Mouse (Mus musculus): ENCODE results near the gene Spred1.

Gene Spred1

DNA sequence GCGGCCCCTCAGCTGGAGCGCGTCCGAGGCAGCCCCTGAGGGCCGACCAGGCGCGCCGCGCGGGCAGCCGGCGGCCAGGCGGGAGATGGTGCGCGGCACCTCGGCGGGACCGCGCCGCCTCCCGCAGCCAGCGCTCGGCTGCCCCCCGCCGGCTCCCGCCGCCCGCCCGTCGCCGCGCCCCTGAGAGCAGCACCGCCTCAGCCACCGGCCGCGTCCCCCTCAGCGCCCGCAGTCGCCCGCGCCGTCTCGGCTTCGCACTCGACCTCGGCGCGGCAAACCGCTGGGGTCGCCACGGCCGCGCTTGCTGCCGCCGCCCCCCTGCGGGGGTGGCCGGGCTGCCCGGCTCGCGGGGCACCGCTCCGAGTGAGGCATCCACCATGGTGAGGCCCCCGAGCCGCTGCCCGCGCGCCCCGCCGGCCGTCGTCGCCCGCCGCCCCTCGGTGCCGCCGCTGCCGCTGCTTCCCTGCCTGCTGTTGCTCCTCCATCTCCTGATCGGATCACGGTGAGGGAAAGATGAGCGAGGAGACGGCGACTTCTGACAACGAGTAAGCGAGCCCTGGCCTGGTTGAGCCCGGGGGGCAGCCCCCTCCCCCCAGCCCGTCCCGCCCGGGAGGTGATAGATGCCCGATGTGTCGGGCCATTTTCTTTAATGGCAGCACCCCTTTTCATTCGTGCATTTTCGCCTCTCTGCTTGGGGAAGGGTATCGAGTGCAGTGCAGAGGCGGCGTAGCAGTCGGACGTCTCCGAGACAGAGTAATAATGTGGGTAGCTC, at the start of gene Spred1:
Gene Spred1, plus strand, starts transcription at position 163 of the 772 bp plus-strand sequence.
- peak; percentile 20 to 37 for DNase-seq (ENCODE audit: low spot score in 2 of 2)

DNA sequence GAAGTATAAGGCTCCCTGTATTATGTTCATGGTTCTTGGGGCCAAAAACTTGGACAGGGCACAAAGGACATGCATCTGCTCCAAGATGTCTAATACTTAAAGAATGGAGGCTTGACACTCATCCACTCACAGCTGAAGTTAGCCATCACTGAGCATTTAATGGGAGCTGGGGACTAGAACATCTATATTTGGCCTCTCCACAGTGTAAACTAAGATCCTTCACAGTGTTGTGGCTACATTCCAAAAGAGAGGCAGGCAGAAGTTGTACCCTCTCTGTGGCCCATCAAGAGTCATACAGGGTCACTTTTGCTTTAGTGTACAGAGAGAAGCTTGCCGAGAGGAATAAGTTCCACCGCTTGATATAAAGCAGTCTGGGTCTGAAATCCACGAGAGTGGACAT, 49.6 kb upstream of the Spred1 start:
- DNase-seq (ENCODE audit: low spot score in 2 of 2) = no peak

DNA sequence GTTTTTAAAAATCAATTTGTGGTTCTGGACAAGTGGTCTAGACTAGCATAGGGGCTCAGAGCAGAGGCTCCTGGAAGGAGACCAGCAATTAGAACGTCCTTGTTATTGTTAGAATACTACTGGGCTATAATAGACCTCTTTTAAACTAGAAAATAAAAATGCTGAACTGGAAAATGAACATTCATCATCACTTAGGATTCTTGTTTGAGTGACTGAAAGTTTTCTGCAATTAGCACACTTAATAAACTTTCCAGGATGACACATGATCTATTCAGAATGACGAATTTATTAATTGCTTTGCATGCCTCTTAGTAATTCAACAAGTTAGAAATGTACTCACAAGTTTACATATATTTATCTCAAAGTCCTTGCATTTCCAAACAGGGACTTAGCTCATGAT, 42.5 kb upstream of the Spred1 start:
- DNase-seq (ENCODE audit: low spot score in 2 of 2) = no peak

DNA sequence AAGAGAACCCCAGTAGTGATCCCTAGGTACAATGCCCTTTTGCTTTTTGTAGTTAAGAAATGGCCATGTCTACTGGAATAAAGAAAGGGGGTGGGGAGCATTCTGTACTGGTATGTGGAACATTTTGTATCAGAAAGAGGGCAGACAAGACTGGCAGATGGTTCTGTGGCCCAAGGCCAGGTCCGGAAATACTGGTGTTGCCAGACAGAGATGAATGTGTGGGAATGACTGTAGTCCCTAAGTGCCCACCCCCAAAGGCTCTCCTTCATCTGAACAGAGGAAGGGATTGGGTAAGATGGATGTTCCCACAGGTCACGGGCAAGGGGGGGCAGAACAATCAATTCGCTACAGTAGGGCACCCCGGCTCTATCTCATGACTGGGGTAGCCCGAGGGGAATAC, 41.6 kb upstream of the Spred1 start:
- DNase-seq (ENCODE audit: low spot score in 2 of 2) = no peak

DNA sequence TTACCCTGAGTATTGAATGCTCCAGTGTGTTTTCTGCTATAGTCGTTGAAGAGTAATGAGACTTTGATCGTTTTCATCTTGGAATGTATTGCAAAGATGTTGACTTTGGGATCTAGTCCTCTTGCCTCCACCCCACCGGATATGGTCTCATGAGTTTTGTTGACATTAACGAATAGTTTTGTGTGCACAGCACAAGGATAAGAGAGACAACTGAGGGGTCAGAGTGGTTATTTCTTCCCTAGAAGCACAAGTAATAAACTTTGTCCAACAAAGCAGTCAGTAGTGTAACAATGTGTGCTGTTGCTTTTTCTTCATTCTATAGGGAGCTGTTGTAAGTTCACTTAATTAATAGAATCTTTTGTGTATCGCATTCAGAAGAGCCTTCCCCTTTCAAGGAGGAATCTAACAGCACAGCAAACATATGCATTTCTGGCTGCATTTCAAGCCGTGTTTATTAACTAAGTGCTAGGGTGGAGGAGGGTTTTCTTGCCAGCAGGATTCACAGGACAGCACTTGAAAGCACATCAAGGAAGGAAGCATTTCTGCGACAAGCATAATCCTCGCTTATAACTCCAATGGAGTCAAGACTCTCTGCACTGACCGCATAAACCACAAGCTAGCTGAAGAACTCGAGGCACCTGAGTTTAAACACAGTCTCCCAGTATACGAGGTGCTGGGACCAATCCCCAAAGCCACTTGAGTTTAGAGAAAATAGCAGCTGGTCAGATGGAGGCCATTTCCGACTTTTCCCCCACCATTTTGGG, 35.0 kb upstream of the Spred1 start:
- no peak for DNase-seq (ENCODE audit: low spot score in 2 of 2)

DNA sequence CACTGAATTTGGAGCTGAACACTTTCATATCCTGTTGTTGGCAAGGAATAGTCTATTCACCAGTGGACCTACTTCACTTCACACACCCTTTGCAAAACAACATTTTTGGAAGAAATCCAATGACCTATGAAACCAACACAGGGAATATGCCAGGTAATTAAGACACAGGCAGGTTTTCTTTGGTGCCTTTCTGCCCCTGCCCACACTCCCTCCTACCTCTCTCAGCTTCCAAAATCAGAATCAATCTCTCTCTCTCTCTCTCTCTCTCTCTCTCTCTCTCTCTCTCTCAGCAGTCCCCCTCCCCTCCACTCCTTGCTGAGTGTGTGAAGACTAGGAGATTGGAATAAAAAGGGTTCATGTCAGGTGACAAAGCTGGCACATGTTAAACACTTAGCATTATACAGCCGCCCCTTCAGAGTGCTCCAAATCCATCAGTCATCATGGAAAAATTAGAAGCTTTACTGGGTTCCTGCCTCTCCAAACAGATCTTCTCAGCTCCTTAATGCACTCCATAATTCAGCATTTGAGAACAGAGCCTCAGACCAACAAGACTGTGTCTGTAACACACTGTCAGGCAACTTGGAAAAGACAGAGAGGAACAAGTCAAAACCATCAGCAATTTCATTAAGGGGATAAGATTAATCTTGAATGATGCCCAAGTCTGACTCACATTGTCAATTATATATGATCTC, 34.3 kb upstream of the Spred1 start:
- no peak for DNase-seq (ENCODE audit: low spot score in 2 of 2)

DNA sequence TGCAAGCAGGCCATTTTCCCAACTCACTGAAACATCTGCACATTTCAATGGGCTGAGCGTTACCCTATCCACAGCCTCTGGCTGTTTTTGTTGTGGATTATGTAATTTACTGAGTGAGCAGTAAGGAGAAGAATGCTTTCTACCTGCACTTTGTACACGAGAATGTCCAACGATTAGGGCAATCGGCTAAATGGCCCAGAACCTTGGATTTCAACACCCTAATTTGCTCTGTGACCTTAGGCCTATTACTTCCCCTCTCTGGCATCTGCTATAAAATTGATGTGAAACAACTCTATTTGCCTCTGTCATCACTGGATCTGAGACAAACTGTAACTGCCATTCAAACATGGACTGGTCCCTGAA, 33.7 kb upstream of the Spred1 start:
- no peak for DNase-seq (ENCODE audit: low spot score in 2 of 2)

DNA sequence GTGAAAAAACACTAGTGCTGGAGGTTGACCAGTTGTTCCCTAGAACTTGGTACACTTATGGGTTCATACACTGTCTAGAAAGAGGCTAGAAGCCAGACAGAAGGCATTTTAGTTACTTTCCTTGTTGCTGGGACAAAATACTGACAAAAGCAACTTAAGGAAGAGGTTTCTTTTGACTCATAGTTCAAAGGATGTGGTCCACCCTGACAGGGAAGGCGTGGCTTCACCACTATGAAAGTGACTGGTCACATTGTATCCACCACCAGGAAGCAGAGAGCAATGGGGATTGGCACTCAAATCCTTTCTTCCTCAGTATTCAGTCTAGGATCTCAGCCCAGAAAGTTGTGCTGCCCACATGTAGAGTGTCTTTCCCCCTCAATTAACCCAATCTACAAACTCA, 31.7 kb upstream of the Spred1 start:
- DNase-seq (ENCODE audit: low spot score in 2 of 2) = no peak

DNA sequence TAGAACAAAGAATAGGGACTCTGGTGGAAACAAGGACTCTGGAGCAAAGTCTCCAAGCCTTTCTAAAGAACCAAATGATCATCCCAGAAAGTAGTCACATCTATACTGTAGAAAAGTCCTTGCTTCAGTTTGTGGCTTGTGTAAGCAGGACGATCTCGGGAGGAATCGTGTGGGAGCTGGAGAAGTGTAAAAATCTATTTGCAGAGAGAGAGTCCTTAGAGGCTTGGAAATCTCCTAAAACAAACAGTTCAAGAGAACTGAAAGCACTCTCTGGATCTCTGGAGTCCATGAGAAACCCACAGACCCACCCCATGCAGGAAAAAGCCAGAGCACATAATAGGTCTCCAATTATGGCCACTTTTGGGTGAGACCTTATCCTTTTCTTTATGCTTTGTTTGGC, 31.1 kb upstream of the Spred1 start:
- no peak for DNase-seq (ENCODE audit: low spot score in 2 of 2)

DNA sequence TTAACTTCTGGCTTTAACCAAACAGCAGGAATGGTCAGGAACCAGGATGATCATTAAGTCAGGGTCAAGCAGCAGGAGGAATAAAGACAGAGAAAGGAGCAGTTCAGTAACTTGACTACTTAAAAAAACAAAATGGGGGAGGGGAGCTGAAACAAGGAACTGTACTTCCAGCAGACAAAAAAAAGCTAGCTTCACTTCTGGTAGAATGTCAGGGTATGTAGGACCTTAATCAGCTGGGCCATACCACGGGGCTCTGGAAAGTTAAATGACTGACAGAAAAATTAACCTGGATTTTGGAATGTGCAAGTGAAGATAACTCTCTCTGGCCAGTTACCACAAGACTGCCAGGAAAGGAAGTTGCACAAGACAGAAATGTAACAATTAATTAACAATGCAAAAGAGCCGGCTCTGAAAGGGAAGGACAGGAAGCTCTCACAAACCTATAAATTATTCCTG, 28.2 kb upstream of the Spred1 start:
- DNase-seq (ENCODE audit: low spot score in 2 of 2) = no peak

DNA sequence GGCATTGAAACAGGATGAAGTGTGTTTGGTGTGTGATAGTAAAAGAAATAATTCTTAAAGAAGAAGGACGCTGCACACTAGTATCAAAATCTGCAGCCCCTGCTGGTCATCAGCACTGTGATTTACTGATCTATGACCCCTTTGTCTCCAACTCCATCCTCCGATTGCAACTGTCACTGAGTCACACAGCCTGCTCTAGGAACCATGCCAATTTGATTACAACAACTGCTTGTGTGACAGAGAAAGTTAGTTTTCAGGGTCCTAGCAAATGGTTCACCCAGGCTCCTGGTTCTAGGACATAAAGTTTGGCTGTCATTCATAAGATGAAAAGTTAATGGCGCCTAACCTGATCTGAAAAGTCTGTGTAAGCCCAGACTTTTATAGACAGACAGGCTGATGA, 25.7 kb upstream of the Spred1 start:
- DNase-seq (ENCODE audit: low spot score in 2 of 2) = no peak

DNA sequence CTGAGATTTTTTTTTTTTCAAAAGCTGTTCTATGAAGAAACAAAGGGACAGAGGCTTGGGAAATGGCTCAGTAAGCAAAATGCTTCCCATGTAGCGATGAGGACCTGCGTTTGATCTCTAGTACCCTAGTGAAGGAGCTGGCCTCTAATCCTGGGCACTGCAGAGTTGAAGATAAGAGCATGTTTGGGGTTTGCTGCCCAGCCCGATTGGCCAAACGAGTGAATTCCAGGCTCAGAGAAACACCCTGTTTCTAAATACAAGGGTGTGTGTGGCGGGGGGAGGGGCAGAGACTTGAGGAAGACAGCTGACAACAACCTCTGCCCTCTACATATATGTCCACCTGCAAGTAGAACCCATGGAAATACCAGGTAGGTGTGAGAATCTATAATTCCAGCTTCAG, 23.9 kb upstream of the Spred1 start:
- no peak for DNase-seq (ENCODE audit: low spot score in 2 of 2)

DNA sequence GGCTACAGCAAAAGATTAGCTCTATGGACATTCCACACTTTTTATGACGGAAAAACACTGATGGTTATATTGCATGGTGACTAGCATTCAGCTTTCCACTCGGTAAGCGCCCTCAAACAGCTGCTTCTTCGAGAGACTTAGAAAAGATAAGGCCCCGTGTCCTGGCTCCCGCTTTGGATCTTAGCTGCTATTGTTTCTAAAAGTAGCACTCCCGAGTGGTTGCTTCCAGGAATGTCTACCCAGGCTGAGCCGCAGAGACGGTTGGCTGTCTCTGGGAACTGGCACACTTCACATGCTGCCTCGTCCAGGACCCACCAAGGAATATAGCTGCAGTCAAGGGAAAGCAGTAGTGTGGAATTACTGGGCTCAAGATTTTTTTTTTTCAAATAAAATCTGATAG, 21.9 kb upstream of the Spred1 start:
- no peak for DNase-seq (ENCODE audit: low spot score in 2 of 2)

DNA sequence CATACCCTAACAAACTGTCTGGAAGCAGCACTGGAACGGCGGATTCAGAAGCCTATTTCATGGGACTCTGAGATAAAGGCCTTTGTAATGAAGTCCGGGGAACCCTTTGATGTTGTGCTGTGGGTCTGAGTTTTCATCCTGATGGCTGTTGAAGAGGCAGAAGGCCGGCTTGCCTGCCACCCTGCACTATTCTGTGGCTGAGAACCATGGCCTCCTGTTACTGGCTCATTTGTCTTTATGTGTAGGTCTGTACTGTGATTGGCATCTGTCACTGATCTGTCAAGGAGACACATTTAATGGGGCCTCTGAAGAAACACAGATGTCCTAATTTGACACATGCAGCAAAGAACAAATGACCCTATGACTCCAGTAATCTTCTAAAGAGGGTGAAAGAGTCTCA, 17.7 kb upstream of the Spred1 start:
- no peak for DNase-seq (ENCODE audit: low spot score in 2 of 2)

DNA sequence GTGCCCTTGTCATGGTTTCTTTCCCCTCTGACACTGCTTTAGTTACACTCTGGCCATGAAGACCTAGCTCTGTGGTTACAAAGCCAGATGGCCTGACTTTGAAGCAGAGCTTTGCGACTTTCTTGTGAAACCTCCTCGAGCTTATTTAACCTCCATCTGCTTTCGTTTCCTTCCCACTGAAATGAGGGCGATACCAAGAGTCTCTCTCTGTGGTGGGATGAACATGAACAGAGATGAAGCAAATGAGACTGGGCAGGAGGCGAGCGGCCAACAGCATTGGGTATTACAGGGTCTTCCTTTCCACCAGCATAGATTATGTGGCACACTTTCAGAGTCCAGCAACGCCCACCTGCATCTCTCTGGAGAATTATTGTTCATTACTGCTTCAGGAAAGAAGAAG, 15.8 kb upstream of the Spred1 start:
- no peak for DNase-seq (ENCODE audit: low spot score in 2 of 2)

DNA sequence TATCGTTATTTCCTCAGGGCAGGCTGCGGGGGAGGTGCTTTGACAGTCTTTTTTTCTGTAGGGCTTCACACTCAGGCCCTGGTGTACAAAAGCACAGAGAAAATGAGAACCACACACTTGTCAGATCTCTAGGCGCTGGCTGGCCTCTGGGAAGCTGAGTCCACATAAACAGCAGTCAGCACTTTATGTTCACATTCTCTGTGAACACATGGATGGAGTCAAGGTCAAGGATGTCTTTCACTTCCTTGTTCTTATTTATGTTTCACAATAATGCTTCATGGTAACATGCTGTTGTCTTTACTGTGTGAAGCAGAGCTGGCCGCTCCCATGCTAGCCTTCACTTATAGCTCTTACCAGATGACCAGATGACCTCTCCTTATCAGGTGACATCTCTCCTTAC, 13.1 kb upstream of the Spred1 start:
- no peak for DNase-seq (ENCODE audit: low spot score in 2 of 2)

DNA sequence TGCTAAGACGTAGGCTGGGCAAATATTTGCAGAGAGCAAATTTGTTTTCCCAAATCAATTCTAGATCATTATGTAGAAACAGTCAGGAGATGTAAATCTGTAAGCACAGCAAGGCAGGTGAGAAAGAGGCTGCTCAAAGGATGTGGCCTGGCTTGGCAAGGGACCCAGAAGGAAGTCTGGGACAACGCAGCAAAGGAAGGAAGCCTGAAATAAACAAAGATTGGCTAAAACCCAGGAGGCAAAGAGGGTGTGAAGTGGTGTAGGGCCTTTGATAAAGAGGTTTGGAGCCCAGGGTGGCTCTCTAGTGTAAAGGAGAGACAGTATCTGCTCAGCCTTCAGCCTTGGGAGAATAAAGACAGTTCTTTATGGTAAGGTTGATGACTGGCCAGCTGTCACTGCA, 11.9 kb upstream of the Spred1 start:
- DNase-seq (ENCODE audit: low spot score in 2 of 2) = no peak

DNA sequence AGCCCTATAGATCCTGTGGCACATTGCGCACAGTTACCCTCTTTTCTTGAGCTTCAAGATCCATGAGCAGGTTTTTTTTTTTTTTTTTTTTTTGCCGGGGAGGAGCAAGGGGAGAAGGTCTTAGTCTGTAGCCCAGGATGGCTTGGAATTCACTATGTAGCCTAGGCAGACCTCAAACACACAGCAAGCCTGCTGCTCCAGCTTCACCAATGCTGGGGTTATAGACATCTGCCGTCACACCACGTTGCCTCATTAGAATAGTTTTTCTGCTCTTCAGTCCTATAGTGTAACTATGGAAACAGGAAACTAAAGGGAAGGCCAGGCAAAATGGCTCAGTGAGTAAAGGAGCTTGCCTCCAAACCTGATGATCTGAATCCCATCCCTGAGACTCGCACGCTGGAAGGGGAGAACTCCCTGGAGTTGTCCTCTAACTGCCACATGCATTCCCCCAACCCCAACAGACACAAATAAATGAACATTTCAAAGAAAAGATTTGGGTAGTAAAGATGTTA, 10.8 kb upstream of the Spred1 start:
- DNase-seq (ENCODE audit: low spot score in 2 of 2) = no peak

DNA sequence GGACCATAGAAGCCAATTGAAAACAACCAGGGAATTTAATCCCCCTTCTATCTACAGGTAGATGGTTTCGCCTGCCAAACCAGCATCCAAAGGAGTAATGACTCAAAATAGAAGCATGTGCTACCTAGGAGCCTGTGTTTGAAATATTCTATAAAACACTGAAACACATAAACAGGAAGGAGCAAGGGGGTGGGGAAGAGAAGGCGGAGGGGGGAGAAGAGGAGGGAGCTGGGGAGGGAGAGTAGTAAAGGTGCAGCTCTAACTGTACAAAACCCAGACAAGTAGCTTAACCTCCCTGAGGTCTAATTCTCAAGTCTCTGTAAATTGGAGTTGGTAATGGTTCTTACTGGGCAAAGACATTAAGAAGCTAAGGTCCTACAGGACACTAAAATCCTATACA, 7.9 kb upstream of the Spred1 start:
- DNase-seq (ENCODE audit: low spot score in 2 of 2) = no peak

DNA sequence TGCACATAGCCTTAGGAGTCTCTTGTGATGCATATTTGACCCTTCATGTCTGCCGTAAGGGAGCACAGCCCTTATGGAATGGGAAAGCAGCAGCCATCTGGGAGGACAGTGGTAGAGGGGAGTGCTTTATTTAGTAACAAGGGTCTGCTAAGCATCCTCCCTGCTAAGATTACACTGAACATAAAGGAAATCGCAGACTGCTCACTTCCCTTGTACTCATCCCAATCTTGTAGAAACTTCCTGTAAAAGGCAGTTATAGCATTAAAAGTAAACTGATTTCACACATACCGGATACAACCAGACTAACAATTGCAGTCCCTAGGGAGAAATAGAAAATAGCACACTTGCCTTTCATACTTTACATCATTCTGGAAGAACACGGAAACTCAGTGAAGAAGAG, 7.4 kb upstream of the Spred1 start:
- no peak for DNase-seq (ENCODE audit: low spot score in 2 of 2)

DNA sequence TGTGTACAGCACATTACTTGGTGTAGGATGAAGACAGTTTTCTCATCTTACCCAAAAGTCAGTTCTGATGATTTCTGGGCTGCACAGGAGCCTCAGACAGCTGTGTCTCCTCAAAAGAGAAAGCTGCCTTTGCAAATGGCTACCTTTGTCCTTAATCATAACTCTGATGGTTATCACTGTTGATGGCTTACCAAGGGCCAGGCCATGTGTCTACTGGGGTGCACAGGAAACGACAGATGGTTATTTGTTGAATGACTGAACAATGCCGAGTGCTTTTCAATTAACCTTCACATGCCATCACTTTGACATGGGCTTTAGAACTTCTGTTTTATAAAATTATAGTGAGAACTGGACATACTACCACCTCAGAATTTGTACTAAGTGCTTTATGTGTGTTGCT, 2.7 kb upstream of the Spred1 start:
- no peak for DNase-seq (ENCODE audit: low spot score in 2 of 2)

Data from frontal cortex, postnatal 14 days (tissue).